Mouse (Mus musculus) thymus, postnatal 10 days (tissue): ENCODE data around the gene Cited1.

Experiments used
- DNase-seq, 2 experiments: peaks; one replicate each; pipeline ENCODE4 v3.0.0; 2021; ENCODE audit warnings: low spot score in 2 of 2

Cited1 gene

DNA sequence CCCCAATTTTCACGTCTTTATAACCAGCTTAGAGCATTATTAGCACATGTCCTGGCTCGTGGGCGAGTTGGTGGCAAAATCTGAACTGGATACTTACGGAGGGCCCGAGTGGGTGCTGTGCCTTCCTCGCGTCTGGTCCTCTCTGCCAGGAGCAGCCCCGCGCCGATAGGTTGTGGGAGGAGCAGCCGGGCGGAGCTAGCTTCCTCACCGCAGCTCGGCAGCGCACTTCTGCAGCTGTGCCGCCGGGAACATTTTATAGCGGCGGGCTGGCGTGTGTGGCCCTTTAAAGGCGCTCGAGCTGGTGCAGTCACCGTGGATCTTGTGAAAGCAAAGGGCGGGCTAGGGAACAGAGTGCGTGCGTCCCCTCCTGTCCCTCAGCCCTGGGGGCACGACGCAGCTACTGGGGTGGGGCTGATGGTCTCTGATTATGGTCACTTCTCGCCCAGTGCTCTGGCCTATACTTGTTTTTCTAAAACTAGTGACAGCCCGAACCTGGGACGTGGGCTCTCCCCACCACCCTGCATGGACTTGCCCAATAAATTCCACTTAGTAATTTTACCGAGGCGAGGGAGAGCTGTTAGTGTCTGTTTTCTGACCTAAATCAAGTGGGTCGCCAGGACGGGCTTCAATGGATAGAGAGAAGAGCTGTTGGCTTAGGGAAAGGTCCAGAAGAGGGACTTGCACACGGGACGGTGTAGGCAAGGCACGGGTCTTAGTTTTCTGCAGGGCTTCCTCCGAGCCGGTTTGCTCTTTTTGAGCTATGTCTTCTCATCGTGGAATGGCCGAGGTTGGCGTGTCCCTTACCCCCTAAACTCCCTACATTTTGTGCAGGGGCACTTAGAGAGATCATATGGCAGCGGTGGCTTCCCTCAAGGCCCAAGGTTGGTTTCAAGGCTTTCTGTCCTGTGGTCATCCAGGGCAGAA lies at the start of gene Cited1:
TSS of gene Cited1 (minus strand) at position 245 of the 924 bp plus-strand sequence.
- DNase-seq = peak; percentile 12 to 38

DNA sequence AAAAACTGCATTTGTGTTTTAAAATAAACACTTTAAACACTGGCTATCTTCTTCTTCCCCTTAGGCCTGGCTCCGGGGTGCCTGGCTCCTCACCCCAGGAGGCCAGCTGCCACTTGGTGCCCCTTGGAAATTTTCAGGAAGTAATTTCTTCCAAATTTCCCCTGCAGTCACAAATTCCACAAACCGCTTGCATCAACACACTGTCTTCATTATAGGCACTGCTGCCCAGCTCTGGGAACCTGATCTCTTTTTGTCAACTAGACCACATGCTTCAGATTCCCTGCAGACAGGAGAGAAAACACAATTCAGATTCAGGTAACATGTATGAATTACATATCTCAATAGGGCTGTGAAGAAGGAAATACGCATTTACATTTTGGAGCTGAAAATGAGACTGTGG lies 32.9 kb upstream of the Cited1 start:
- DNase-seq = no peak

DNA sequence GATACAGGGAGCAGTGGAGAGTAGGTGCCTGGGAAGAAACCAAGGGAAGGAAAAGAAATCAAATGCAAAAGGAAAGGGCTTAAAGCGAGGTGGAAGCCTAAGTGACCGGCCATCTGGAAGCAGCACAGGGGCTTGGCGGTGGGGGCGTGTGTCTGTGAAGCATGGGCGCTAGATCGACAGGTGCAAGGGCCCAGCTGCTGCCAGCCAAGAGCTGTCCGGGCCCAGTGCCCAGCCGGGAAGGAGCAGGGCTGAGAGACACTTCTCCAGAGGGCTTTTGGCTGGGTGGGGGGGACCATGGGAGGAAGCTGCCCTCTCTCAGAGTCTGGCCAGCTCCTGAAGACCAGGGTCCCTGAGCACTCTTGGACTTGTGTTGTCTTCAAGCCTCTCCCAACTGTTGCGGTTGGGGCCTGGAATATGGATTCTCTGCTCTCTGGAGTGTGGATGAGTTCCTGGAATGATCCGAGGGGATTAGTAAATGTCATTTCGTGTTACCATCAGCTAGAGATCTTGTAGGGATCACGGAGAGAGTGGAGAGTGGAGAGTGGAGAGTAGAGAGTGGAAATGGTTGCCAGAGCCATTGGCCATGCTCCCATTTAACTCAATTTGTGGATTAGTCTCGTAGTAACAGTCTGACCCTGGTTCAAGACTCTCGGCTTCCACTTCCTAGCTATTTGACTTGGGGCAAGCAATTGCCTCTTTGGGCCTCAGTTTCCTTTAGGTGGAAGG lies 10.8 kb upstream of the Cited1 start:
- no peak for DNase-seq

DNA sequence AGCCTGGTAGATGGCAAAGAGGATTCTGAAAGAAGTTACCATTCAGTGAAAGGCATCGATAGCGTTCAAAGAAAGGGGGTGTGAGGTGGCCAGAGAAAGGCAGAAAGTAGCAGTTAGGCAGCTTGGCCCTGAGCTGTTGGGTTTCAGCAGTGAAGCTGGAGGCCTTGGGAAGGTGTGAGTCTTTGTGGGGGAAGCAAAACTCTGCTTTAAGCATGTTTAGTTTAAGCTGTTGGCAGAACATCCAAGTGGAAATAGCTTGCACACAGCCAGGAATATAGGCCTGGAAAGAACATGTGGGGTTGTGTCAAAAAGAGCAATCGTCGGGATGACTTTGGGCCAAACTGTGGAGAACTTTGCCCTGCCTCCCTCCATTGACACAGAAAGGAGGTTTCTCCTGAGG lies 7.8 kb upstream of the Cited1 start:
- DNase-seq = no peak

DNA sequence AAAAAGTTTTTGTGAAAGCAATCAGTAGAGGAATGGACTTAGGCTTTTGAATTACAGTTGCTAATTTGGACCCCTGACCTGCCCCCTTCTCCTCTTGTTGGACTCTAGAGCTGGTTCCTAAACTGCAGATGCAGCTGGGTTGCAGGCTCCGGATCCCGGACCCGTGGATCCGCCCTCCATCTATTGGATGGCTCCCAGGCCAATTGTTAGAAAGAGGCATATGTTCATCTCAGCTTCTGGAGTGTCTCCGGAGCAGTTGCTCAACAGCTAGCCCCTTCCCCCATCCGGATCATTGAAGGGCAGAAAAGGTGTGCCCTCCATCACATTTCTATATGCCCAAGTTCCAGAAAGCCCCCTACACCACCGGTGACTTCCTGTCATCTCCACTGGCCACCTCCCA lies 1.9 kb upstream of the Cited1 start:
- DNase-seq = no peak

DNA sequence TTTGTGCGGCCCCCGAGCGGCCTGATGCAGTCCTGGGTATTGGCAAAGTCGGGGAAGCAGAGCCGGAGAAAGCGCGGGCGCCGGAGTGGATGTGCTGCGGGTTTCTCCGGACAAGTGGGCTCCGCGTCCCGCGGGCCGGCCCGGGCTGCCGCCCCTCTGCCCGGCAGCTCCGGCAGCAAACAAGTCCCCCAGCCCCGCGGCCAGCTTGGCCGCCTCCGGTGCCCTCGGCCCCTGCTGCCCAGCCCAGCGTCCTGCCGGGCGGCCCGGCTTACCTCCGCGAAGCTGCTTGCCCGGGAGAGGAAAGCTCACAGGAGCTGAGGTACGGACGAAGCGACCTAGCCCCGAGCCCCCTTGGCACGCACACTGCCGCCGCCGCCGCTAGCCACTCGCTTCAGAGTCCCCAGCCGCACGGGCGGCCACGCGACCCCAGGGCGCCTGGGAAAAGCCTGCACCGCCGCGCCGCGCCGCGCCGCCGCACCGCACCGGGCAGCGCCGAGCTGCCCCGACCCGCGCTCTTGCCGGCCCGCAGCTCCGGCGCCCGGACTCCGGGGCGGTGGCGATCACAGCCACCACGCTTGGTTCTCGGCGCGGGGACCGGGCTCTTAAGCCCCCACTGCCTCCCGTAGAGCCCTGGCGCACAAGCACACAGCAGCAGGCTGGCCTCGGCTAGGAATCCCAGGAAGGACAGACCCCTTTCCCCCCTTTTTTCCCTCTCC lies 602 bp downstream of the Cited1 start:
- DNase-seq = no peak

DNA sequence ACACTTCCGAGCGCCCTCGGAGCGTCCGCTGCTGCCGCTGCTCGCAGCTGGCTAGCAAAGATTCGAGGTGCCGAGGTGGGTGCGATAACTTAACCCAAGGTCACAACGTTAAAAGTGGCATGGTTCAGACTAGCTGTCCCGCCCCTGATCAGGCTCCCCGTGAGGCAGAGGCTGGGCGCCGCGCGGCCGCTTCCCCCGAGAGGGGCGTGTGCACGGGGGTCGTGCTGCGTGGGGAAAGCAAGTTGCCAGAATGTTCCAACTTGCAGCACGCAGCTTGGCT lies 1.1 kb downstream of the Cited1 start:
- no peak for DNase-seq

DNA sequence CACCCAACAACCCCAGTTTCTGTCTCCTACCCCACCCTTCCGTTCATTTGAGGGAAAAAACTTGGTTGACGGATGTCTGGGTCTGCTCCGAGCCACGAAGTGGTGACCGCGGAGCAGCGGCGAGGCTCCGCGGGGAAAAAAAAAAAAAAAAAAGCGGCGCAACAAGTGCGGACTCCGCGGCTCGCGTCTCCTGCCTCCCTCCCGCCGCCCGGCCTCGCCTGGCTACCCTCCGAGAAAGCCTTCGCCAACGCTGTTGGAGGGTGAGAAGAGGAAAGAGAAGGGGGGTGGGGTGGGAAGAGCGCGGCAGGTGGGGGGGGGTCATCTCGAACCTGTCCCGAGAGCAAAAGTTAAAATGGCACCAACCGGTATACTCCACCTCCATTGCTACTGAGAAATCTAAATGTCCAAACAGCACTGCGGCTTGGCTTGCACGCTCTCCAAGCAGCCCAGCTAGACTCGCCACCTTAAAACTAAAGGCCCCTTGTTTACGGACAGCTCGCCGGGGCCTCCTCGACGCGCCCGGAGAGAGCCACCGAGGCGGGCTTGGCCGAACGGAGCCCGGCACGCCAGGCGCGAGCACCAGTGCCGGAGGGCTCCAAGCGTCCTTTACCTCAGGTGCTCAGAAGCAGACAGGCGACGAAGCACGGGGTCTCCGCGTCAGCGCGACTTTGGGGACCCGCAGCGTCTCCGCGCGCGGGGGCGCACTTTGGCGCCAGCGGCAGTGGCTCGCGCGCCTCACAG lies 1.7 kb downstream of the Cited1 start:
- DNase-seq = peak in 1 of 2 experiments; percentile 12

DNA sequence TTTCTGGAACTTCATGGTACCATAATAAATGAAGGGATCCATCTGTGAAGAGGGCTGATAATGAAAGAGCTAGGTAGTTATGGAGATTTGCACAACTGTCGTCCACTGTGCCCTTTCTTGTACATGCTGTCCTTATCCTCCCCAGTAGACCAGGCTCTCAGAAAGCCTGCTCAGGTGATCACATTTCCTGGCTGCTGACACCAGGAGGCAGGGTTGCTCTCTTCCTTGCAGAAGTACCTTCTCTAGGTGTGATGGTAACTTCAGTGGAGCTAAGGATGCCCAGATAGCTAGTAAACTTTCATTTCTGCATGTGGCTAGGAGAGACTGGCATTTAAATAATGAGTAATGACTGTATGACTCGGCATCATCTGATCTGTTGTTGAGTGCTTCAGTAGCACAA lies 7.6 kb downstream of the Cited1 start:
- DNase-seq = no peak

DNA sequence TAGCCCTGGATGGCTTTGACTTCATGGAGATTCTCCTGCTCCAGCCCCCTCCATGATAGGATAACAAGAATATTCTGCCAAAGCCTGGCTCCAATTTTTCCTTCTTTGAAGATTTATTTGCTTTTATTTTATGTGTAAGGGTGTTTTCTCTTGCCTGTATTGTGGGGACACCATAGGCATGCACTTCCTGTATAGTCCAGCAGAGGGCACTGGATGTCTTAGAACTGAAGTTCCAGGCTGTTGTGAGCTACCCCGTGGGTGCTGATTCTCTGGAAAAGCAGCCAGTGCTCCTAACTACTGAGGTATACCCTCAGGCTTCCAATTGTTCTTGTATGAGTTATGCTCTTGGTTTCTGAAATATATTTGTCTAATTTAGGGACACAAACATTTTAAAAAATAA lies 32.9 kb downstream of the Cited1 start:
- peak; percentile 6 to 38 for DNase-seq

DNA sequence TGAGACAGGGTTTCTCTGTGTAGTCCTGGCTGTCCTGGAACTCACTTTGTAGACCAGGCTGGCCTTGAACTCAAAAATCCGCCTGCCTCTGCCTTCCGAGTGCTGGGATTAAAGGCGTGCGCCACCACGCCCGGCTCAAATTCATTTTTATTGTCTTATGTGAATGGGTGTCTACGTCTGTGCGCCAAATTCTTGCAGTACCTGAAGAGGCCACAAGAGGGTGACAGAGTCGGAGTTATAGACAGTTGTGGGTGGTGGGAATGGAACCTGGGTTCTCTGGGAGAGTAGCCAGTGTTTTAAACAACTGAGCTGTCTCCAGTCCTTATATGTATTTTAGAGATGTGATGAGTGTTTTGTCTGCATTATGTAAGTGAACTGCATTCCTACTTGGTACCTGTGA lies 36.6 kb downstream of the Cited1 start:
- DNase-seq = peak in 1 of 2 experiments; percentile 41
